Mouse (Mus musculus): ENCODE data around the gene AC140267.1.

Gene AC140267.1

DNA sequence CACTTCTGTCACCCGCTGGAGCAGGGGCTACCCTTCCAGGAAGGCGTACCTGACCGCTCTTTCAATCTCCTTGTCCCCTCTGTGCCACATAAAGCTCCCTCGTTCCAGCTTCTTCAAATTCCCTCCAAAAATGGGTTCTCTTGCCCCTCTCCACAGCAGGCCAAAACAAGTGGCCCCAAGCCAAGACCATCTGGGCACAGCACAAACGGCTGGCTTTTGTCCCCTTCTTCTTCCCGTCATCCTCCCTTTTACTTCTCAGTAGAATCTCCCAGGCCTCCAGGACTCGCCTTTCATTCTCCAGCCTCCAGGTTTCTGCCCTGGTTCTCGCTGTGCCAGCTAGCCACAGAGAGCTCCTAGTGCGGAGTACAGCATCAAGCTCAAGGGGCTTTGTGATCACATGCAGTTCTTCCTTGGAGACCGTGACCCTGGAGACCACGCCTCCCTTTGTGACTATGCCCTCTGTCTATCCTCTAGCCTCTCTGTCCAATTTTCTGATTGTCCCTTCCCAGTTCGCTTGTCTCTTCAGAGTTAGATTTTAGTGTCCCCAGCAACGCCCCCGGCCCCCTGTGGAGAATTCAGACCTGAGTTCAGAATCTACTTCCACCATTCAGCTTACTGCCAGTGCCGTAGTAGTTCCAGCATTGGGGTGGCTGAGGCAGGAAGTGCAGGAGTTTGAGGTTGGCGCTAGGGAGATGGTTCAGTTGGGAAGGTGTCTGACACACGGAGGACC is 7.4 kb upstream of the AC140267.1 start:
- DNase-seq (ENCODE audit: low spot score in 2 of 2): no peak

GRCm38 (mm10) chr15:80232331-80232730 is 3.3 kb upstream of the AC140267.1 start:
- no peak for DNase-seq (ENCODE audit: low spot score in 2 of 2)

GRCm38 (mm10) chr15:80233053-80233452 is 2.6 kb upstream of the AC140267.1 start:
- DNase-seq (ENCODE audit: low spot score in 2 of 2): no peak

DNA sequence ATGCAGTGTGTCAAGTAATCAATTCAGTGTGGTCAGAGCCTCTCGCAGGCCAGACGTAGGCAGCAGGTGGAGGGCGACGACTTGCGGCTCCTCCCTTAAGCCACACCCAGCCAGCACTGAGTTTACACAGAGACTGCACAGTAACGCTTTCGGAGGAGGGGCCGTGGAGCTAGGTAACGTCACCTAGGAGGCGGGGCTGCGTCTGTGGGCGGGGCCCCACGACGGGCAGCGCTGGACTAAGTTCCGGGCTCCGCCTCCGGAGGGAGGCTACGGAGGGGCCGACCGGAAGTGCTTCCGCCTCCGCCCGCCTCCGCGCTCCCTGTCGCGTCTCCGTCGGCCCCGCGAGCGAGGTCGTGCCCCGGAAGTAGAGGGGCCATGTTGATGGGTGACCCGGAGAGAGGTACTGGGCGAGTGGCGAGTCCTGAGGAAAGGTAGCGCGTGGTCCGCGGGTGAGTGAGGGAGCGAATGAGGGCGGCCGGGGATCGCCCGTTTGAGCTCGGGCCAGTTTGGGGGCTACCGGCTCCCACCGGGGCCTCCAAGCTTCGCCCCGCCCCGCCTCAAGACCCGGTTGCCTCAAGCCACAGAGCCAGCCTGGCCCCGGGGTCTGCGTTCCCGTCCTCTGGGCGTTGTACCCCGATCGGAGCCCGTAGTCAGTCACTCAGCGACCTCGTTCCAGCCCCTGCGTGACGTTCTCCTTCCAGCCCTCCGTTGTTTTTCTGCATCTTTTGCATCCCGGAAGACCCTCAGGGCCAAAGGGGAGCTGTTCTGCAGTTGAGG is 1.7 kb upstream of the AC140267.1 start, which contains the start of gene Mief1:
TSS of gene Mief1 (plus strand) at position 286 of the 777 bp plus-strand sequence.
- peak; percentile 97 to 98 for DNase-seq (ENCODE audit: low spot score in 2 of 2)

DNA sequence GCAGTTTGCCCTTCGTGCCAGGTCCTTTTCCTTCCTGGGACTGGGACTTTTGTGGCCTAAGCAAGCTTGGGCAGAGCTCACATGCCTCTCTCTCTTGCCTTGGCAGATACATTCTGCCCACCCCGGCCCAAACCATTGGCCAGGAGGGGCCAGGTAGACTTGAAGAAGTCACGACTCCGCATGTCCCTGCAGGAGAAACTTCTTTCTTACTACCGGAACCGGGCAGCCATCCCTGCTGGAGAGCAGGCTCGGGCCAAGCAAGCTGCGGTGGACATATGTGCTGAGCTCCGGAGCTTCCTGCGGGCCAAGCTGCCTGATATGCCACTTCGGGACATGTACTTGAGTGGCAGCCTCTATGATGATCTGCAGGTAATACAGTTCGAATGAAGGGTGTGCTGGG is 12.5 kb downstream of the AC140267.1 start:
- DNase-seq (ENCODE audit: low spot score in 2 of 2): no peak

GRCm38 (mm10) chr15:80248596-80248995 is 13.0 kb downstream of the AC140267.1 start:
- no peak for DNase-seq (ENCODE audit: low spot score in 2 of 2)

- no peak for DNase-seq (ENCODE audit: low spot score in 2 of 2)
Observed at GRCm38 (mm10) chr15:80249672-80250071, 14.0 kb downstream of the AC140267.1 start.

- DNase-seq (ENCODE audit: low spot score in 2 of 2): no peak
Observed at GRCm38 (mm10) chr15:80250586-80250985, 15.0 kb downstream of the AC140267.1 start.

DNA sequence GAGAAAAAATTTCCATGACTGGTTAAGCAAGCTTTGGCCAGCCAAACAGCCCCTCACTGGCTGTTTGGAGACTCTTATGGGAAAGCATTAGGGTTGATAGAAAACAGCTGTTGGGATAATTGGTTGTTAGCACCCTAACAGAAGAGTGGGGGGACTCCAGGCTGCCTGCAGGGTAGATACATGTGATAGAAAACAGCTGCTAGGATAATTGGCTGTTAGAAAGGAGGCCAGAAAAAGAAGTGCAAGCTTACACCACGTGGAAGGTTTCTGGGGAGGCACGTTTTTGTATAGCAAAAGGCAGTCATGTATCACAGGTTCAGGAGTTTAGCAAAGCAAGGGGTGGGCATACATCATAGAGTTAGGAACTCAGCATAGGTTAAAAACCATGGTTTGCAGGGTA is 17.9 kb downstream of the AC140267.1 start:
- DNase-seq (ENCODE audit: low spot score in 2 of 2): no peak

DNA sequence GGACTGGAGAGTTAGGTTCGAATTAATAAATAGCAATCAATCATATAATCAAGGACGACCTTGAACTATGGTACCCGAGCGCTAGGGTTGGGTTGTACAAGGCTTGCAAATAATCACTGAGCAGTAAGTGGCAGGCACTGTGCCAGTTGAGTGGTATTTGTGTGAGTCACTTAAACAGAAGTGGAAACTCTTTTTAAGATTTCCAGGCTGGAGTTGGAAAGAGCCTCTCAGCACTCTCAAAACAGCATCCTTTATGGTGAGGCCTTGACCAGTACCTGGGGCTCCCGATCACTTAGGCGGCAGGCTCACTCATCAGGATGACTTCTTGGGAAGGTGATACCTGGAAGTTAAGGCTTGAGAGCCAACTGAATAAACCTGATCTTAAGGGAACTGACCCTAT is 18.6 kb downstream of the AC140267.1 start:
- no peak for DNase-seq (ENCODE audit: low spot score in 2 of 2)

GRCm38 (mm10) chr15:80254847-80255645 is 19.4 kb downstream of the AC140267.1 start, which contains the start of gene Atf4:
Atf4 (plus strand) TSS chr15:80255184.
- DNase-seq (ENCODE audit: low spot score in 2 of 2): peak; percentile 99

- DNase-seq (ENCODE audit: low spot score in 2 of 2): peak in 1 of 2 experiments; percentile 55
Observed at GRCm38 (mm10) chr15:80255646-80256121, 20.0 kb downstream of the AC140267.1 start.

GRCm38 (mm10) chr15:80256242-80256641 is 20.6 kb downstream of the AC140267.1 start:
- DNase-seq (ENCODE audit: low spot score in 2 of 2): no peak

DNA sequence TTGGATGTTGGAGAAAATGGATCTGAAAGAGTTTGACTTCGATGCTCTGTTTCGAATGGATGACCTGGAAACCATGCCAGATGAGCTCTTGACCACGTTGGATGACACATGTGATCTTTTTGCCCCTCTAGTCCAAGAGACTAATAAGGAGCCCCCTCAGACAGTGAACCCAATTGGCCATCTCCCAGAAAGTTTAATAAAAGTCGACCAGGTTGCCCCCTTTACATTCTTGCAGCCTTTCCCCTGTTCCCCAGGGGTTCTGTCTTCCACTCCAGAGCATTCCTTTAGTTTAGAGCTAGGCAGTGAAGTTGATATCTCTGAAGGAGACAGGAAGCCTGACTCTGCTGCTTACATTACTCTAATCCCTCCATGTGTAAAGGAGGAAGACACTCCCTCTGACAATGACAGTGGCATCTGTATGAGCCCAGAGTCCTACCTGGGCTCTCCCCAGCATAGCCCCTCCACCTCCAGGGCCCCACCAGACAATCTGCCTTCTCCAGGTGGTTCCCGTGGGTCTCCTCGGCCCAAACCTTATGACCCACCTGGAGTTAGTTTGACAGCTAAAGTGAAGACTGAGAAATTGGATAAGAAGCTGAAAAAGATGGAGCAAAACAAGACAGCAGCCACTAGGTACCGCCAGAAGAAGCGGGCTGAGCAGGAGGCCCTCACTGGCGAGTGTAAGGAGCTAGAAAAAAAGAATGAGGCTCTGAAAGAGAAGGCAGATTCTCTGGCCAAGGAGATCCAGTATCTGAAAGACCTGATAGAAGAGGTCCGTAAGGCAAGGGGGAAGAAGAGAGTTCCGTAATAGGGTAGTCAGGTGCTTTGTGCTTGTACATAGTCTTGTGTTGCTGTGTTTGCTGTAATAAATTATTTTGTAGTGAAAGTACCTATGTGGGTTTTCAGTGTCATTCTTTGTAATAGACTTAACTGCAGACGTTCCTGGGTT is 21.3 kb downstream of the AC140267.1 start:
- no peak for DNase-seq (ENCODE audit: low spot score in 2 of 2)

- DNase-seq (ENCODE audit: low spot score in 2 of 2): no peak
Observed at GRCm38 (mm10) chr15:80257602-80258239, 22.1 kb downstream of the AC140267.1 start.

- no peak for DNase-seq (ENCODE audit: low spot score in 2 of 2)
Observed at GRCm38 (mm10) chr15:80258240-80259170, 22.9 kb downstream of the AC140267.1 start.

DNA sequence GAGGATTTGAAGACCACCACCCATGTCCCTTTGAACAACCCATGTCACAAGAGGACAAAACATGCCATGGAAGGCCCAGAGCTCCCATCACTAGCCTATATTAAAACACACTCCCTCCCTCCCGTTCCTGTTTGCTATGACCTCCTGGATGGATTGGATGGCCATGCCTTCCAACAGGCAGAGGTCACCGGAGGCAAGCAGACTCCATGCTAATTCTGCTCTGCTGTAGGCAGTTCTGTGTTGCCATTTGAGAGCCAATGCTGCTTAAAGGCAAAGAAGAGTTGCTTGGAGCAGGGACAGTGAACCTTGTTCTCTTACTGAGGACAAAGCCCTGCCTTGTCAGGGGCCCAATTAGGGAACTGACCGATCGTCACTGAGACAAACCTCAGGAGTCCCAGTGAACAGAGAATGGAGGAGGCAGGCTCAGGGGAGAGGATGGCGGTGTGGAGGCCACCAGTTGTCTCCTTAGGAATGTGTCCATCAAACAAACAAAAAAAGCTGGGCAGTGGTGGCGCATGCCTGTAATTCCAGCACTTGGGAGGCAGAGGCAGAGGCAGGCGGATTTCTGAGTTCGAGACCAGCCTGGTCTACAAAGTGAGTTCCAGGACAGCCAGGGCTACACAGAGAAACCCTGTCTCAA is 23.9 kb downstream of the AC140267.1 start:
- no peak for DNase-seq (ENCODE audit: low spot score in 2 of 2)

DNA sequence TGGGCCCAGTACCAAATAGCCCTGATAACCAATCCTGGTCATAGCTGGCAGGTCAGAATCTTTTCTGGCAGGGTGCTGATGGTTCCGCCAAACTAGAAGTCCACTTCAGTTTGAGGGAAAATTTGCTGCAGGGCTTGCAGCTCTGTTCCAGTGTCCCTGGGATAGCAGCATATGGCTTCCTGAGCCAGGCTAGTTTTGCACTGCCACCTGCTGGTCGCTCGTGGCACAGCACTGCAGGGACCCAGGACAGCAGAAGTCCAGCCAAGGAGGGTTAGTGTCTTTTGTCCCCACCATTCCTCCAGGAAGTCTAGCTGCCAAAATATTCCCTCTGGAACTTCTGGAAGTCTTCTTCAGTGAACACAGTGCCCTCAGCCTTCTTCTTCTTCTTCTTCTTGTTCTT is 25.0 kb downstream of the AC140267.1 start:
- DNase-seq (ENCODE audit: low spot score in 2 of 2): peak; percentile 71 to 72

- no peak for DNase-seq (ENCODE audit: low spot score in 2 of 2)
Observed at GRCm38 (mm10) chr15:80261100-80261499, 25.5 kb downstream of the AC140267.1 start.

Measured in right cerebral cortex, postnatal 36 days (tissue).